Mouse (Mus musculus): ENCODE measurements around the gene Gm10842. TPM values are rescaled to one million over a fixed set of nuclear protein-coding genes. Genes with fewer than 3 reads are reported as not detected.

The Gm10842 gene
- total RNA-seq, 2 experiments from 2014 or later = not detected

Other genes with a start within 250 kb of the Gm10842 start
- gene Efcab3, start 83.3 kb upstream of the Gm10842 start, total RNA-seq (2021) = under 1 TPM in 1 of 2 experiments, not detected in 1; 0.40 TPM
- gene Mettl2, start 20.5 kb upstream of the Gm10842 start, total RNA-seq (2021) = 10 to 100 TPM; 23.1 to 24.2 TPM
- 10 to 100 TPM; 50.9 to 51.9 TPM for gene Tlk2, start 31.9 kb downstream of the Gm10842 start, total RNA-seq (2021)
- 10 to 100 TPM; 24.7 to 28.3 TPM for gene Mrc2, start 145.8 kb downstream of the Gm10842 start, total RNA-seq (2021)